Mouse (Mus musculus): ENCODE results near the gene Serhl.
"Not testable (repeated sequence)": the region's sequence is repeated elsewhere in the genome, so short reads cannot be mapped to it uniquely, and the experiment has no call there.

Gene Serhl

DNA sequence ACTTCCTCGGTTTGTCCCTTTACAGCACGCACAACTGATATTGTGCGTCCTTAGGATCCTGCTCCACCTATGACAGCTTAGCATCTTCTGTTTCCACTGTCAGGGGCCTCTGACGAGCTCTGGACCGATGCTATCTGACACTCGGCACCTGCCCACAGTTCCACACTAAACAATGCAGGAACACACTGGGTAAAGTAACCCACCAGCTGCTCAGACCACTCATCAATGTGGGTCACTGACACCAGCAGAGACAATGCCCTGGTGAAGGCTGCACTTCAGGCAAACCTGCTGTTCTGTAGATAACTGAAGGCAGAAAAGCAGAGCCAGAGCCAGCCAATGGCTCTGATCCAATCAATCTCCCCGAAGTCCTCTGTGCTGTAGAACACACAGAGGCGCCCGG lies 37.3 kb downstream of the Serhl start:
- no peak for DNase-seq (ENCODE audit: low read depth, low spot score)

DNA sequence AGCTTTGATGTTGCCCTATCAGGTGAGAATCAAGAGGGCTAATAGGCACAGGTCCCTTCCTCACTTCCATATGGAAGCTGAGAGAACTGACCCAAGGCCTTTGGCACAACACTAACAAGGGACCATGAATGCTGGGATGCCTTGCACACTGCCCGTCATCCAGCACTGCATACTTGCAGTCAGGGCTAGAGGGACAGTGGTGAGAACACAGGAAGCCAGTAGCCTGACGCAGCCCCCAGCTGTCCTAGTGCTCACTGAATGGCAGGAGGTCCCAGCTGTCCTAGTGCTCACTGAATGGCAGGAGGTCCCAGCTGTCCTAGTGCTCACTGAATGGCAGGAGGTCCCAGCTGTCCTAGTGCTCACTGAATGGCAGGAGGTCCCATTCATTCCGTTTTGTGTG lies 37.7 kb downstream of the Serhl start:
- not testable (repeated sequence) for DNase-seq (ENCODE audit: low read depth, low spot score)

DNA sequence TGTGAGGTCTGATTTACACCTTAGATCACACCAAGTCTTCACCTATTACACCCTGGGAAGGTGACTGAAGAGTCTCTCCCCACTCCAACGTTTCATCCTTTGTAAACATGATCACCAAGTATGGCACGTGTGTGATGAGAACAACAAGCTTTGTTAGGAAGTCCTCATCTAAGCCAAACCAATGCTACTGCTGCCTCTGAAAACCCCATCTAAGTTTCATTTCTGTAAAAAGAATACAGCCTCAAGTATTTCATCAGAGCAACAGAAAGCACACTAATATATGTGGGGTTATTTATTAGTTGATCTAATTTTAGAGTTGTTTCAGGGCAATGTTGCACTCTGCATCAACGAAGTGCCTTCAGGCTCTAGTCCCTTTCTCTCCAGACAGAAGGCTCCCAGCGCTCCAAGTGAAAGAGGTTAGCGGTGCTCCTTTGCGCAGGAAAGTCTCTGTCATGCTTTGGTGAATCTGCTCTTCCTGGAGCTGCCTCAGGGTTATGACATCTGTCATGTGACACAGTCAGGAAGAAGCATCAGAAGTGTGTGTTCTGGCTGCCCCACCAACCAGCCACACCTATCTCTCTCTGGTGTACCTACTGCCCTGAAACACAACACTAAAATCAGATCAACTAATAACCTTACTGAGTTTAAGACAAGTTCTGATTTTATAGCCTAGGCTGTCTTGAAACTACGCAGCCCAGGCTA lies 40.4 kb downstream of the Serhl start:
- DNase-seq (ENCODE audit: low read depth, low spot score) = no peak

DNA sequence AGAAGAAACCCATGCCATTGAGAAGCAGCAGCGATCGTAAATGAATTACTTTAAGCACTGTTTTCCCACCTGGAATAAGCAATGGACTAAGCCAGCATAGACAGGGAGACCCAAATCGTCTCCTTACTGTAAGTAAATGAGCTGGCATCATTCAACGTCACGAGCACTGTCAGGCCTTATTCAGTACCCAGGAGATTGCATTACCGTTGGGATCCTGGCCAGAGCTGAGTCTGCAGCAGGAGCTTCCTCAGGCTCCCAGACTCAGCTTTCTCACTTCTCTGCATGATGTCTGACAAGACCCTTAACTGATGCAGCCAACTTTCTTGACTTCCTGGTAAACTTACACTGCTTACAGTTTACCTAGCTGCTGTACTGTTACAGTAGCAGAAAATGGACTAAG lies 45.4 kb downstream of the Serhl start:
- DNase-seq (ENCODE audit: low read depth, low spot score) = no peak

DNA sequence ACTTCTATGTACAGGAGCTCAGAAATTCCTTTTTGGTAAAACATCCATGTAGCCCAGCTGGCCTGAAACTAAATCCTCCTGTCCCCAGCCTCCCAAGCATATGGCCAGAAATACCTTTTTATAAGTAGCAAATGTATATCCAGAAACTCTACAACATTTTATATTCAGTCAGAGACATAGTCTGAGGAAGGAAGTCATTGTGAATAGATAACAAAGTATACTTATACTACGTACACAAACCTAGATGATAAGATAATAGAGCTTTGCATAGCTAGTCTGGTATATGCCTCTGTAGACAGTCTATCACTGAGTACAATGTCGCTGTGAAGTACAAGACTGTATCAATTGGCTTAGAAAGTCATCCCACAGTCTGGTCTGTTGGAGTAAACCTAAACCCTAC lies 46.3 kb downstream of the Serhl start:
- no peak for DNase-seq (ENCODE audit: low read depth, low spot score)

DNA sequence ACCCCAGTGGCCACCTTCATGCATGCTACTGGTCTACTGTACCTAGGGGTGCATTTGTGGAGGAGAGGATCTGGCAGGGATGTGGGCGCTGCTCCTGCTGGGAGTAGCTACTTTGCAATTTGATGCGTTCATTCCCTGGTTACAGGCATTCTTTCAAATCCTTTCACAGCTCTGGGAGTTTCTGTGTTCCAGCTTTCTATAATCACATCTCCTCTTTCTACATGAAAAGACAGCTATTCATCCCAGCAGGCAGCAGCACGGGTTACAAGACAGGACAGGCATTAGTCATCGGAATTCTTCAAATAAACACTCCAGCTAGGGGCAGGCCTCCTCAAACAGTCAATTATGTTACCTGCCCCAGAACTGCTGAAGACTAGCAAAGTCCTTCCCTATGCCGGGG lies 53.6 kb downstream of the Serhl start:
- DNase-seq (ENCODE audit: low read depth, low spot score) = peak; percentile 60

DNA sequence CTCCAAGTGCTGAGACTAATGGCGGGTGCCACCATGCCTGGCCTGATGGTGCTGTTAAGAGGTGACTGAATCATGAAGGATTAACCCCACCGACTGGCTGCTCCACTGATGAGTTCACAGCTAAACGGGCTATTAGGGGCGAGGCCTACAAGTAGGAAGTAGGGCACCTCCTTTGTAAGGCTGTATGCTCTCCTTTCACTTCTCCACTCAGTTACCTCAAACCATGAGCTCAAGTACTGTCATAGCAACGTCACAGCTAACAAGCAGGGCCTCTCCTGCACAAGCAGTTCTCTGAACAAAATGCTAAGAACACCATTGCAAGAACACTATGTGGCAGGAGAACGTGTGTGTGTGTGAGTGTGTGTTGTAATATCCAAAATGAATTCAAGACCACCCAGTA lies 56.2 kb downstream of the Serhl start:
- no peak for DNase-seq (ENCODE audit: low read depth, low spot score)

DNA sequence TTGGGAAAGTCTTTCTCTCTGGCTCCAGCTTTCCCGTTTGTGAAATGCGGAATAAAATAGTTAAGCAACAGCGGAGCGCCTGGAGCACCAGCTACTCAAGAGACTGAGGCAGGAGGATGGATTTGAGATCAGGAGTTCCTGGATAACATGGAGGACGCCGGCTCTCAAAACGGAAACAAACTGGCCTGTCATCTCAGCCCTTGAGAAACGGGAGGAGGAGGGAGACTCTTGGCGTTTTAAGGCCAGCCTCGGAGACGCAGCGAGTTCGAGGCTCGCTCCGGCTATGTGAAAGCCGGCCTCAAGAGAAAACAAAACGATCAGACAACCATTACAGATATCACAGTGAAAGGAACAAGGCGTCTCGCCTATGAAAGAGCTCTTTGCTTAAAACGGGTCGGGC lies 59.1 kb downstream of the Serhl start:
- DNase-seq (ENCODE audit: low read depth, low spot score) = peak; percentile 45

DNA sequence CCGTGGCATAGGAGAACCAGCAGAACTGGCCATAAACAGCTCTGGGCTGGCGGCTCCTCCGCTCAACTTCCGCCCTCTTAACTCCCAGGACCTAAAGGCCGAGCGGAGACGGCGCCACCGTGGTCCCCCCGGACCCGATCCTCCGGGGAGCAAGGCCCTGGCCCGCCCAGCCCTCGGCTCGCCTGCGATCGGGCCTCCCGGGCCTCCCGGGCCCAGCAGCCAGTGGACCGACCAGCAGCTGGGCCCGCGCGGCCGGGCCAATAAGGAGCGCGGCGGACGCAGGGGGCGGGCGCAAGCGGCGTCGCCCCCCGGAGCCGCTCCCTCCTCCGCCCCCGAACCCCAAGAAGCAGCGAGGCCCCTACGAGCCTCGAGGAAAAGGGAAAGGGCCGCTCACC lies 59.5 kb downstream of the Serhl start:
- DNase-seq (ENCODE audit: low read depth, low spot score) = no peak

DNA sequence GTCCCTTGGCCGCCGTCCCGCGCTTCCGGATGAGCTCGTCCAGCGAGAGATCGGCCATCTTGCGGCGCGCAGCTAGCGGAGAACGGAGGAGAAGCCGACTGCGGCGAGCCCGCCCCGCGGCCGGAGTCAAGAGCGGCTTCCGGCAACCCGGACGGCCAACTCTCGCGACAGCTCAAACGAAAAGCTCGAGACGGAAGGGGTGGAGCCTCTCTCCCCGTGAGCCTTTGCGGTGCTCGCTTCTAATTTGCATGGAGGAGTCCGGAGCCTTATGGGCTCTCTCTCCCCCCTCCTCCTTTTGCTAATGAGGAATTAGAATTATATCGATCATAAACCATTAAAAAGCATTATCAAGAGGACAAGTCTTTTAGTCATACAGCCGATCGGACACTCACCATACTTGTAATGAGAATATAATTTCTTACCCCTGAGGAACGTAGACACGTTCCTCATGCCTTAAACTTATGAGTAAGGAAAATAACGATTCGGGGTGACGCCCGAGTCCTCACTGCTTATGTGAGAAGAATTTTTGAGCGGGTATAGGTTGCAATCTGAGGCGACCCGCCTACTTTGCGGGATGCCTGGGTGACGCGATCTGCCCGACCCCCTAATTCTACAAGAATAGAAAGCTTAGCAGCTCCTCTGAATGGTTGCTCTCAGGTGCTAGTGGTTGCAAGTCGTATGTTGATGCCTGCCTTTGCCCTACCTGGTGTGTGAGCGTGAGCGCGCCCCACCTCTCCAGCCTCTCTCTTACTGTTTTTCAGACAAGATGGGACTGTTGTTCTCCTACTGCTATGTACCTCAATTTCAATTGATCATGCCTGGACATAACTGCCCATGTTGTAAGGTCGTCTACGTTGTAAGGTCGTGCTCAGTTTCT lies 60.1 kb downstream of the Serhl start, which contains the start of gene Poldip3:
Gene Poldip3, minus strand, starts transcription at position 189 of the 877 bp plus-strand sequence.
- peak; percentile 98 for DNase-seq (ENCODE audit: low read depth, low spot score)

DNA sequence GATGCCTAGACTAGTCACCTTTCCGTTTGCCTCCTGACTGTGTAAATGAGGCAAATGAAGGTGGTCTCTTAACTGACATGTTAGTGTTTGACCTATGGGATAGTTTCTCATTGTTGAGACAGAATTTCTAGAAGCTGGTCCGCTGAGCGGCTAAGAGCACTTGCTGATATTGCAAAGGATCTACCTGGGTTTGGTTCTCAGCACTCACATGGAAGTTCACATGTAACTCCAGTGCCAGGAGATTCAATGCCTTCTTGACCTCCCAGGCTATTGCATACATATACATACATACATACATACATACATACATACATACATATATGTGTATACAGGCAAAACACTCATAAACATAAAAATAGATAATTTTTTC lies 60.8 kb downstream of the Serhl start:
- DNase-seq (ENCODE audit: low read depth, low spot score) = no peak

DNA sequence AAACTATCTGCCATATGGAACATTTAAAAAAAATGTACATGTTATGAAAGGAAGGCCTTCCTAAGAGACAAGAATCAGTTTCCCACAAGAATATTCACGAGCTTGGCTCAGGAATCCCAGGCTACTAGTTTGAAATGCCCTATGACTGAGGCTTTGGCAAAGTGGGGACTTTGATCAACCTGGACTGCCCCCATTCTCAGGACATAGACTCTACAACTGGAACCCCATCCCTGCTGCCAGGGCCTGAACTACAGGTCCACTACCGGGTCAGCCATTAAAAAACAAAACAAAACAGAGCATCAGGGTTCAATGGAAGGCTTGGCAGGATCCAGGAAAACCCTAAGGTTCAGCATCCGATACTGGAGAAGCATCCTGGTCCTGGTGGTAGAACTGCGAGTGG lies 61.4 kb downstream of the Serhl start:
- no peak for DNase-seq (ENCODE audit: low read depth, low spot score)

DNA sequence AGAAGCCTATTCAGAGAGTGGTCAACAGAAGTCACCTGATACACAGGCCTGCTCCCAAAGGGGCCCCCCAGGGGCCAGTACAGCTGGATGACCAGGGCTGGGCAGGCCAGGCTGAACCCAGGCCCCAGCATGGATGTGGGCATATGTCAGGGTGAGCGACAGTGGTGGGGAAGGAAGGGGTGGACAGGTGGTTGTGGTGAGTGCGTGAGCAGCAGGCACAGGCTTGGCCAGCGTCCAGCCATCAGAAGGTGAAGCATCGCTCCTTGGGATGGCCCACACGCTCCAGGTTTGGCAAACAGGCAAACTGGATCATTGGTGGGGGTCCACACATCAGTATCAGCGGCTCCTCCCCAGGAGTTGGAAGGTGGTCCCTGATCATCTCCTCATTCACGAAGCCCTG lies 65.0 kb downstream of the Serhl start:
- no peak for DNase-seq (ENCODE audit: low read depth, low spot score)

DNA sequence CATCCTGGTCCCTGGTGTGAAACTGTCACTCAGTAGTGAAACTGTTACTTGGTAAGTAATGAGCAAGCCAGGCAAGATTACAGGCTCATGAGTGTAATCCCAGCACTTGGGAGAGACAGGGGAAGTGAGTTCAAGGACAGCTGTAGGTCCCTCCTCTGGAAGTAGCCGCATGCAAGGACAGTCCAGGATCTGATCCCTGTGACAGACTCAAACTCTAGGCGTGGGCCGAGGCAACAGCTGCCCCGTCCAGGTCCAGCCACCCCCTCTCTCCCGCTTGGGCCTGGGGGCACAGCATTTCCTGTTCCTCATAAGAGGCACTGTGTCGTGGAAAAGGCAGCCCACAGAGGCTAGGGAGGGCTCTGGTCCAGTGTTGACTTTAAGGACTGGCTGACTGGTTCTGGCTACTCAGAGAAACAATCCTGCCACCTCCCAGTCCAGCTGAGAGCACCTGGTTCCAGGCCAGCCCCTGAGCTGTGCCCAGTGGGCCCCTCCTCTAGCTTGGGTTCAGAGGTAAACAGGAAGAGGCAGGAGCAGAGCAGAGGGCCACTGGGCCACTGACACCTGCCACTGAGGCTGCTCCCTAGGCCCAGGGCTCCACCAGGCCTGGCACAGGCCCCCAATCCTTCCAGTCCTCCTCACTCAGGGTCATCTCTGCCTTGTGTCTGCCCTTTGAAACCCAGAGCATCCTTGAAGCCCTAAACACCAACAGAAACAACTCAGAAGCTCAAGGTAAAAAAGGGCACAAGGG lies 66.5 kb downstream of the Serhl start:
- DNase-seq (ENCODE audit: low read depth, low spot score) = no peak

DNA sequence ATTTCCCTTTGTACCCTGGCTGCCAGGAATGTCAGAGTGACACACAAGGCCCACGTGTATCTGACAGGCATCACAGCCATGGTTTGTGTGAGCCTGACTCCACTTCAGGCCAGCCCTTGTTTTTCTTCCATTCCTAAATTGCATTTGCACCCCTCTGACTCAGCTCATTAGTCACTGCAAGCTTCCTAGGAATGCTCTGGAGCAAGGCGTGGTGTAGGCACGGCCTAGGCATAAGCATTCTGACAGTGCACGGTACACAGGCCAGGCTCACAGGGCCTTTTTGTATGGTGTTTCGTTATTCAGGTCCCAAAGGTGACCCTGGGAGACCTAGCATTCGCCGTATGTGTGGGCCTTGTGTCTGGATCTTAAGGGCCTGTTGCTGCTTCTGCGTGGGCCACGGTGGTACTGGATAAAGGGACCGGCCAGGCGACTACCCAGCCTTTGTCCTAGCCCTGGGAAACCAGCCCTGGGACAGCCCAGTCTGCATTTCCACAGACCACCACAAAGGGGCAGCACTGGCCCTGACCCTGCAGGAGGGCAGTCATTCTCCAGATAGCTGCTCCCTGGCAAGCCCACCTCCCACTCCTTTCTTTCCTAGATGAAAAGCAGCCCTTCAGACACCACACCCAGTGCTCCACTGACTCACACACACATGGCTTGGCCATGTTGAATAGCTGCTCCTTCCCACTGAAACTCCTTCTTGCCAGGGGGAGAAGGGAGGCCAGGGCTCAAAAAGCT lies 67.8 kb downstream of the Serhl start:
- peak; percentile 88 for DNase-seq (ENCODE audit: low read depth, low spot score)

DNA sequence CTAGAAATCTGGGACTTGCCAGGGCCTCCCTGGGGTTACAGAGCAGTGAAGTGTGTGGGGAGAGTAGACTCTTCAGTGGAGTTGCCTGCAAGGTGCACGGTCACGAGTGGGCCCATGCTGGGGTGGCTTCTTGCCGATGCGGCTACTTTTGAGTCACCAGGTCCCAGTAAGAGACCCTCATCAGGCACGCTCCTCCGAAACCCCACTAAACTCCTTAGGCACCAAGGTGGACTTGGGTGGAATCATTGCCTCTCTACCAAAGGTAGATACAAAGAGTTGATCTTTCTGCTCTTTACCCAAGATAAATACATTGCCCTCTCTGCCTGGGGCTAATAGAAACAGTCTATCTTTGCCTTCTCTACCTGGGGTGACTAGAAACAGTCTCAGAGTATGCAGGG lies 68.4 kb downstream of the Serhl start:
- no peak for DNase-seq (ENCODE audit: low read depth, low spot score)

DNA sequence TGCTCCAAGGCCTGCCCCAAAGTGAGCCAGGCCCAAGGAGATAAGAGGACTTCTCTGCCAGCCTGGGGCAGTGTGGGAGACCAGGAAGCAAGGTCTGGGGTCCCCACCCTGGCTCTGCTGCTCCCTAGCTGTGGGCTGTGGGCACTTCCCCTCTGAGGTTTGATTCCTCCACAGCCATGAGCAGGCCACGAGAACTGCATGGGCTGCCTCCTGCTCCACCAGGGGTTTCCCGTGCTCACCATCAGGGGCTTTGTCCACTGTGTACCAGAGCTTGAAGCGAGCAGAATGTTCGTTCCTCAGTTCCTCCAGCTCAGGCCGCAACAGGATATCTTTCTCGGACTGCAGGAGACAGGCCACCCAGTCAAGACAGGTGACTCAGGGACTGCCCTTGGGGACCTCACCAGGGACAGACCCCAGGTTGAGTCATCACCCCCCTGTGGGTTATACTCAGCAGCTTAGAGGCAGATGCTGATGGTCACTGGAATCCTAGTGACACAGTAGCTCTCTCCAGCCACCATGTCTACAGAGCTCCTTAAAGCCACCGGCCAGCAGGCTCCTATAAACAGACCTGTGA lies 69.4 kb downstream of the Serhl start:
- no peak for DNase-seq (ENCODE audit: low read depth, low spot score)

DNA sequence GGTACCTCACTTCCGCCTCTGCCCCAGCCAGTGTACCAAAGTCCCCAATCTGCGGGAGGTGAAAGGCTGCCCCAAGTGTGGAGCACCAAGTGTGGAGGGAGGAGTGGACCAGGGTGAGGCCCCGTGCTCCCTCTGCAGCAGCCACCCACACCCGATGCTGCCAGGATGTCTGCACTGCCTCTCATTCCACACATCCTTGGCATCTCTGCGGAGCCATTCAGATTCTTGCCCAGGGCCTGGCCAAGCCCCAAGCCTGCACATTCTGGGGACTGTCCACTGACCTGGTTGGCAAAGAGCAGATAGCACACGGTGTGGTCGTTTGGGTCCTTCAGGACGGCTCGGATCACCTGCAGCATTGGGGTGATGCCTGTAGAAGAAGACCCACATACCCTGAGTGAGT lies 70.5 kb downstream of the Serhl start:
- DNase-seq (ENCODE audit: low read depth, low spot score) = no peak

DNA sequence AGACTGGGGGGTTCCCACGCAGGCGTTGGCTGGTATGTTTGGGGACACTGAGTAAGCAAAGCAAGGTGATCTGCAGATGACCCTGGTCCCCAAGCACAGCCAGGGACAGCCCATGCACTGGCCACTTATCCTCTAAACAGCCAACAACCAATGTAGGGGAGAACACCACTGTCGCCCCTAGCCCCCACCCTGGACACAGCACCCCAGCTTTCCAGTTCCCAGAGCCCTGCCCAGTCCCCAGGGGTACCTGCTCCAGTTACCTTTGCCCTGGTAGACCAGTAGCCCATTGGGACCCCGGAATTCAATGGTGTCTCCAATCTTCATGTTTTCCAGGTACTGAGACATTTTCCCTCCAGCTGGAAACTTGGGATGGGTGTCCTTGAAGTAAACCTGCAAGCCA lies 71.3 kb downstream of the Serhl start:
- no peak for DNase-seq (ENCODE audit: low read depth, low spot score)

DNA sequence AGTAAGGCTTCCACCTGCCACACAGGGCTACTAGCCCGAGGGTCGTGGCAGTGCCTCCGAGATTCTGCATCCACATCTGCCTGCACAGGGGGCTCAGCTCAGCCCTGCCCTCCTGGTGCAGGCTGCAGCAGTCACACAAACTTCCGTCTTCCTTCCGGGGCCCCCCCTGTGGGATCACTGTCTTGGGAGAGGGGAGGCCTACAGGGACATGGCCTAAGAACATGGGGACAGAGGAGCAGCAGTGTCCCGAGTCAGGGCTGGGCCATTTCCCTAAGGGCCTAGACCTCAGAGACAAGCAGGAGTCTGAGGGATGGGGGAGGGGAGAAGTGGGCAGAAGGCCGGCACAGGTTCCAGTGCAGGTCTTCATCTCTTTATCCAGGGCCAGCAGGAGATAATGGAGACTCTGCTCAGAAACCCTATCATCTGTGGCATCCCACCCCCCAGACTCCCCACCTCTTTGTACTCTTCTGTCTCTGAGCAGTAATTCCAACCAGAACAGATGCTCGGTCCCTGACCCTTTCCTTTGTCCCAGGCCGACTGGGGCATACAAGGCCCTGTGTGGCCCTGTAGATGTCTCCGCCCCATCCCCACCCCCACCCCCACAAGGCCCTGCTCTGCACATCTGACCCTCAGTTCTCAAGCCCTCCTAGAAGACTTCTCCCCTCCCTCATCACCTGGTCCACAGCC lies 71.9 kb downstream of the Serhl start:
- no peak for DNase-seq (ENCODE audit: low read depth, low spot score)

DNA sequence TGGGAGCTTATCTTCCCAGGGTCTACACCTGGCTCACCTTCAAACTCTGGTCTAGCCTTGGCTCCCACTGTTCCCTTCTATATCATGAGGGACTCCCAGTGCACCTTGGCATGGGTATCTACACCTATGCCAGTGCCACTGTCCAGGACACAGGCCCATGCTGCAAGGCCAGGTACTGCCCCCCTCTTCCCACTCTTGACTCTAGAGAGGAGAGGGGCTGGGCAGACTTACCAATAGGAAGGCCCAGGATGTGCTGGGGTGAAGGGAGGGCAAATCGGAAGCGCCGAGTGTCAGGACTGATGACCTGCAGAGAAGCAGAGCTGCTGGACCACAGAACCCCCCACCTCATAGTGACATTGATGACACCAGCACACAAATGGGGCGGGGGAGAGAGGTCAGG lies 72.7 kb downstream of the Serhl start:
- DNase-seq (ENCODE audit: low read depth, low spot score) = no peak

Data from R1 (cell line).